Mouse (Mus musculus): ENCODE results near the gene Atoh8.
A peak's percentile ranks its signal among the peaks of the same experiment; 100 is the strongest.

The Atoh8 gene

DNA sequence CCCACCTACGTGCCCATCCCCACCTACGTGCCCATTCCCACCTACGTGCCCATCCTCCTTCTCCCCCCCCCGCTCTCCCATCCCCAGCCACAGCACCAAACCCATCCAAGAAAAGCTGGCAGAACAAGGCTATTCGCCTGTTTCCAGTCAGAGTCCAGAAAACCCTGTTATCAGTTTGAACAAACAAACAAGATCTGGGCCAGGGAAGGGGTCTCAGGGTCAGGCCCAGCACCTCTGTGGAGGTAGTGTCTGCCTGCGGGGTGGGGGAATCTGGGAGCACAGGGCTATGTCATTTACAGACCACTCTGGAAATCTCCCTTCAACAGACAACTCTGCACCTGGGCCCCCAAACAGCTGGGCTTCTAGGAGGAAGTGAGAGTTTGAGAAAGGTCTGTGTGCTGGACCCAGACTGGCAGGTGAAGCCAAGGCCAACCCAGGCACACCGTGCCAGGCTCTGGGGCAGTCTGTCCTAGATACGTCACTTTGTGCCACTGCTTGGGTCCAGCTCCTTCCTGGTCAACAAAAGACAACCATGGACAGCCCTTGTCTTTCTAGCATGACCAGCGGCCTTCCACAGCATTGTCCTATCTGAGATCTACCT, 7.6 kb downstream of the Atoh8 start:
- no peak for DNase-seq (ENCODE audit: low spot score in 2 of 2)

DNA sequence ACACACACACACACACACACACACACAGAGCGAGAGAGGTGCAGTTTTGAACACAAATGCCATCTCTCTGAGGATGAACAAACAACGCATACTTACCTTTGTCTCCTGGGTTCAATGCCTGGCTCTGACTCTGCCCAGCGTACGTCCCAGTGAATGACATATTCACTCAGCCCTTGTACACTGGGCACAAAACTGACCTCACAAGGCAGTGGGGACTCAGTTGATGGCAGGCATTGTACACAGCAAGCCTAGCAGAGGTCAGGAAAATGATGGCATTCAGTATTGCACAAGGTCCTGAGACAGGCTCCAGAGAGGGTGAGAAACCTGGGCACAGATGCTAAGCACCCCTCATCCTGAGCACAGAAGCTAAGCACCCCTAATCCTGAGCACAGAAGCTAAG, 8.4 kb downstream of the Atoh8 start:
- no peak for DNase-seq (ENCODE audit: low spot score in 2 of 2)

DNA sequence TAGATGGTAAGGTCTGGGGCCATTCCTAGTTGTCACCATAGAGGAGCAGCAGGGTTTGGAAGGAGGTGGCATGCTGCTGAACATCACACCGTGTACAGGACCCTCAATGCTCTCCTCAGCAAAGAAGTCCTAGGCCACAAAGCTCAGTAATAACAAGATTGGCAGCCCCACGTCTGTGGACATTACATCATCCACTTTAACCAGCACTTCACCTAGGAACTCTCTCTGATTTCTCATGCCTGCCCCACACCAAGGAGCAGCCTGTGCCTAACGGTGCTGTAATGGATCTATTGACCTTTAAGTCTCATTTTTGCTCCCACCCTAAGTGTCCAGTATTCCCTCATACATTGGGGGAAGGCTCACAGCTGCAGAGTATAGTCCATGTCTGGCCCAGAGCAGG, 9.7 kb downstream of the Atoh8 start:
- DNase-seq (ENCODE audit: low spot score in 2 of 2): no peak

DNA sequence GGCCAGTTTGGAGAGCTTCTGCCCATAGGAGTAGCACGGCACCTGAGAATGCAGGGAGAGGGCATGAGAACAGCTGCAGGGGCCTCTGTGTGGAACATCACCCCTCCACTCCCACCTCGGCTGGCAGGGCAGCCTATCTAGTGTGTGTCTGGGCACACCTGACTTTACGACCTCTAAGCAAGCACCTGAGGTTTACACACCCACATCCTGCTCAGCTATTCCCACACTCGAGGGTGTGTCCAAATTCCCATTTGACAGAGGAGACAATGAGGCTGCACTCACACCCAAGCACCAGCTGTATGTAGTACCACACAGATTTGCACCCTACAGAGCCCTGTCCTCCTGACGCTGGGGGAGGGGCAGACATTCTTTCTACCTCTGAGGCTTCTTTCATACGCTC, 11.5 kb downstream of the Atoh8 start:
- no peak for DNase-seq (ENCODE audit: low spot score in 2 of 2)

DNA sequence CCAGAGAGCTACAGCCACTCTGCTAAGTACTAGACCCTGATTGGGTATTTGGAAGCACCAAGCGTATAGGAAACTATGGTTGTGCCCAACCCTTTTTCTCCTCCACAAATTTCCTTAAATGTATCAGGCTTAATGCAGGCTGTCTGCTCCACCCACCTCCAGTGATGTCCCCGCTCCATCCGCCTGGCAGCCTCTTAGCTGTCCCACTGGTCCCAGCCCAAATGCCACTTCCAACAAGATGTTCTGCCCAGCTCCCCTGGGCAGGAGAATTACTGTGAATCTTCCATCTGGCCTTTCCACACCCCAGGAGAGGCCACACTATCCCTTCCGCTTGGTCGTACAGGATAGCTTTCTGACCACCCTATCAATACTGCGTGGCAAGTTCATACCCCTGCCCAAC, 12.5 kb downstream of the Atoh8 start:
- no peak for DNase-seq (ENCODE audit: low spot score in 2 of 2)

DNA sequence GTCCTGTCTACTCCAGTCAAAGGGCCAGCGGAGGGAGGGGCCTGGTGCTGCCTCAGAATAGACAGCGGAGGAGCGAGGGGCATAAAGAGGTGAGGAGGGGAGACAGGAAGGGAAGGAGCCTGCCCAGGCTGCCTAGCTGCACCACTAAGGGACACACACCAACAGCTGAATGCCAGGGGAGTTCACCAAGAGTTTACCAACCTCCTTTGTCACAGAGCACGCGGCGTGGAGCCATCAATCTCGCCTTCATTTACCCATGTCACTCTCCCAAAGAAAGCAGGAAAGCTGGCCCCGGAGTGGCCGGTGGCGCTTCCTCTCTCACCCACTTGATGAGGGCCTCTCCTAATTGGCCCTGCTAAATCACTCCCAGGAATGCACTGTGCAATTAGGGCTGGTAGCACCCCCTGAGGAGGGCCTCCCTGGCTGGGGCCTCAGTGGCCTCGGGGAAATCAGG, 13.1 kb downstream of the Atoh8 start:
- no peak for DNase-seq (ENCODE audit: low spot score in 2 of 2)

DNA sequence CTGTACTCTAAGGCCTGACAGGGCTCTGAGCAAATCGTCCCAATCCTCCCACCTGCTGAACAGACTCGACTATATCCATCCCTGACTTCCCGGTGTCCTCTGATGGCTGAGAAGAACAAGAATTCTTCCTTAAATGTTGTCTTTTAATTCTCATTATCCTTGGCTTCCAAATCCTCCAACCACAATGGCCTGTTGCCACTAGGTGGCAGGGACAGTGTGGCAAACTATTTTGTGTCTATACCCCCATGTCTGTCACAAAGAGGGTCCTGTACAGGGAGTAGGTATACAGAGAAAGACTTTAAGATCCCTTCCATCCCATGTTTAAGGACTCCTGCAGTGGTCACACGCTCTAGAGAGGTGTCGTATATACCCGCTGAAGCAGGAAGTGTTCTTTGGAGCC, 14.1 kb downstream of the Atoh8 start:
- DNase-seq (ENCODE audit: low spot score in 2 of 2): no peak

DNA sequence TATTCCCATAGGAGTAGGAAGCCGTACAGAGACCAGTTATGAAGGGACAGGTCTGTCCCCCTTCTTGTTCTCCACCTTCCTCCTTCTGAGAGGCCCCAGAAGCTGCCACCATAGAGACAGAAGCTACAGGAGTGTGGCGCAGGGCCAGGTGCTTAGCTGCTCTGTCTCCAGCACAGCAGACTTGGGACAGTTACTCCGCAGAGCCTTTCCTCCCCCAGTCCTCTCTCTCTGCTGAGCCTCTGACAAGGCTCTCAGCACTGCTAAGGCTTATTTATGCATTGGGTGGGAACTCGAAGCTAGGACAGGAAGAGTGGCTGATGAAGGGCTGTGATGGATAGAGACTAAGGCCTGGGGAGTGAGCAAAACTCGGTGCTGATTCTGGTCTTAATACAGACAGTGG, 15.8 kb downstream of the Atoh8 start:
- peak in 1 of 2 experiments; percentile 19 for DNase-seq (ENCODE audit: low spot score in 2 of 2)

DNA sequence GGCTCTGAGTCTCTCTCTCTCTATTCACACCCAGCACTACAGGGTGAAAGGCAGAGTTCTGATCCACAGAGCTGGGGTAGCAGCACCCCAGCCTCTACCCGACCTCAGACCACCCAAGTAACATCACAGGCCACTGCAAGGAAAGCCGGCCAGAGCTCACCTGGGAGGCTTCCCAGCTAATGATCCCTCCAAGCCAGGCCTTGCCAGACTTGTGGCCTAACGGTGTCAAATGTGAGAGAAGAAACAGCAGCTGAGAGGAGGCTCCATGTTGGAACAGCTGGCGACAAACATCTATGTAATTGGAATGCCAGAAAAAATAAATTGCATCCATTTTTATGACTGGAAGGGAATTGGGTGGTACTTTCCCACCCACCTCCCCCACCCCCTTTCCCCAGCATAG, 17.1 kb downstream of the Atoh8 start:
- no peak for DNase-seq (ENCODE audit: low spot score in 2 of 2)

DNA sequence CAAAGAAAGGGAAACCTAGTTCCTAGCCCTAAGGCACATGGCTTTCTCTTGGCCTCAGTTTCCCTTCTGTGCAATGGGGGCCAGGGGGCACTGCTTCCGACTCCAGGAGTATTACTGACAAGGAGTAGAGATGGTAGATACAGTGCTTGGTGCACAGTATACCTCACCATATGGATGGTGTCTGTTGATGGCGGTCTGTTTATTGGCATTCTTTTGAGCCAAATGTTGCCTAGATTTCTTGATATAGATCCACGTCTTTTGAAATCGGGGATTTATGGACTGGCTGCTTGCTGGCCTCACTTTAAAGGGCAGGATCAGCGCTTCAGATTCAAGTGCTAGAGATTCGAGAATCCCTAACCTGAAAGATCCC, 18.0 kb downstream of the Atoh8 start:
- DNase-seq (ENCODE audit: low spot score in 2 of 2): no peak

DNA sequence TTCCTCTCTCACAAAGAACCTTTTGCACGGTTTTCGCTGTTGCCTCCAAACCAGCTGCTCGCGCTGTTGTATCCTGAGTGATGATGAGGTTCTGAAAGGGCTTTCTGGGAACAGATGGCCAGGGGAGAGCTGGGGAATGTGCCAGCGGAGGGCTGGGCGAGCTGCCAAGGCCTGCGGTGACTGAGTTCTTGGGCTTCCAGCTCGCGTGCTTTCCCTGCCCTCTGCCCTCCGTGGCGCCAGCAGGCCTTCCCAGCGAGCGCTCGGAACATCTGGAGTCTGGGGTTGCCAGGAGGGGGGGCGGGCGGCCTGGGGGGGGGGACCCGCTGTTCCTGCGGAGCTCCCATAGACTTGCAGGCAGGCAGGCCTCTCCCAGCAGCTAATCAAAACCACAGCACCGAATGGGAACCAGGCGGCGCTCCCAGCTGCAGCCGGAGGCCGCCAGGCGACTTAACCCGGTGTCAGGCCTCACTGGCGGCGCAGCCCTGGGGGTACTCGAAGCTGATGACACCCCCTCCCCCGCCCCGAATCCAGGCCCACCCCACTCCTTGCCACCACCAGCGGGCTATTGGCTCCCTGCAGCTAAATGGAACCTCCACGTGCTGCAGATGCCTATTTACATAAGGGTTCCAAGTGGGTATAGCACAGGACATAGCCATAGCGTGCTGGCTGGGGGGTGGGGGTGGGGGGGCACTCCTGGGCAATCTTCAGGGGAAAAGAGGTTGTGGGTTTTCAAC, 18.5 kb downstream of the Atoh8 start:
- DNase-seq (ENCODE audit: low spot score in 2 of 2): peak; percentile 89 to 99

DNA sequence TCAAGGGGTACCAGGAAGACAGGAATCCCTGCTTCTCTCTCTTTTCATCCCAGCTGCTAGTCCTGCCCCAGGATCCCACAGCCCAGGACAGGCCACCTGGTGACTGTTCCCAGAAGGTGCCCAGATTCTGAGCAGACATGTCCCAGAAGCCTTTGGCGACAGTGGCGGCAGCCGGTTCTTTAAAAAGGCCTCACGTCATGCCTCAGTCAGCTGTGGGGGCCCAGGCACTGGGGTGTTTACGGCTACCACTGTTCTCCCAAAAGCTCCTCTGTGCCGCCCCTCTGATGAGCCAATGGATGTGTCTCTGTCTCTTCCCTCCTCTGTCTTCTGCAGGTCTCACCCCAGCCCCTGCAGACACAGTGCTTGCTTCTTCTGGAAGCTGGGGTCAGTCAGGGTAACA, 19.8 kb downstream of the Atoh8 start:
- DNase-seq (ENCODE audit: low spot score in 2 of 2): no peak

DNA sequence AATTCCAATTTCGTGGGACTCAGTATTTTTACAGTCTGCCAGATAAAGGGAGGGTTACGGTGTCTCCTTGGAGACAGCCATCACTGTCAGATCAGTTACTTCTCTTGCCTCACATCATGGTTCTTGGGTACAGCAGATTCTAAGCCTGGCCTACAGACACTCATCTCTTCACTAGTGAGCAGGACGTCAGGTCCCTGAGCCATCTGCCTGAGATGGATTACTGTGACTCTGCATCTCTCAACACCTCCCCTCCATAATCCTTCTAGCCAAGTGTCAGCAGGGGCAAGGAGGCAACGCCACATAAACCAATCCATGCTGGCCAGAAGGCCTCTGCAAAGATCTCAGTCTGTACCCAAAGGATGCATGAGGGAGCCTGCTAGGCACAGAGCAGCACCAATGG, 24.0 kb downstream of the Atoh8 start:
- DNase-seq (ENCODE audit: low spot score in 2 of 2): no peak

DNA sequence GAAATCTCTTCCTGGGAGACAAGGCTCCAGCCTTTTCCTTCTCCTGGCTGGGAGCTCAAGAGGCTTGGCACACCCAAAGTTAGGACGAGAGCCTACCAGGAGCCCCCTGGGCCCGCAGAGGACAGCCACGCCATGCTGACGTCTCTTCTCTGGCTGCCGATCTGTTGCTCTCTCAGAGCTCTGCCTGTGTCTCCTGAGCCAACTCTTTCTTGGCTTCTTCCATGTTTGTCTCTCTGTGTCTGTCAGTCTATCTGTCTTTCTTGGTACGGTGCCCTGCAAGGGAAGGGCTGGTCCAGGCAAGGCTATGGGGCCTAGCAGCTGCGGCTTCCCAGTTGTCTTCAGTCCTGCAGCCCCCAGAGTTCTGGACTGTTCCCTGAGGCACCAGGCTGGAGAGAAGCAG, 24.6 kb downstream of the Atoh8 start:
- DNase-seq (ENCODE audit: low spot score in 2 of 2): no peak

DNA sequence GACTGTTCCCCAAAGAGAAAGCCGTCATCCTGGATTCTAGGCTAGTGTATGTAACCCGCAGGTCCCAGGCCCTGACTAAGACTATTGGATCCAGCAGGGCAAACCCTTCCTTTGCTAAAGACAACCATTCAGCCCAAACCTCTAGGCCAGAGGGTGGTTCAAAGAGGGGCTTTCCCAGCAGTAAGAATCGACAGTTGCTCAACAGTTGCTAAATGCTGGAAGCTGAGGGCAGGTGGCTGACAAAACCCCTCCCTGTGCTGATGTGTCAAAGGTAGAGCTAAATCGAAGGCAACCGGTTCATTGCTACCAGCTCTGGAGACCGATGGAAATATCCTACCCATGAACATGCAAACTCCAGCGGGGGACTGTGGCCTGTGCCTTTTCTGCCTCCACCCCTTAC, 25.6 kb downstream of the Atoh8 start:
- DNase-seq (ENCODE audit: low spot score in 2 of 2): no peak

DNA sequence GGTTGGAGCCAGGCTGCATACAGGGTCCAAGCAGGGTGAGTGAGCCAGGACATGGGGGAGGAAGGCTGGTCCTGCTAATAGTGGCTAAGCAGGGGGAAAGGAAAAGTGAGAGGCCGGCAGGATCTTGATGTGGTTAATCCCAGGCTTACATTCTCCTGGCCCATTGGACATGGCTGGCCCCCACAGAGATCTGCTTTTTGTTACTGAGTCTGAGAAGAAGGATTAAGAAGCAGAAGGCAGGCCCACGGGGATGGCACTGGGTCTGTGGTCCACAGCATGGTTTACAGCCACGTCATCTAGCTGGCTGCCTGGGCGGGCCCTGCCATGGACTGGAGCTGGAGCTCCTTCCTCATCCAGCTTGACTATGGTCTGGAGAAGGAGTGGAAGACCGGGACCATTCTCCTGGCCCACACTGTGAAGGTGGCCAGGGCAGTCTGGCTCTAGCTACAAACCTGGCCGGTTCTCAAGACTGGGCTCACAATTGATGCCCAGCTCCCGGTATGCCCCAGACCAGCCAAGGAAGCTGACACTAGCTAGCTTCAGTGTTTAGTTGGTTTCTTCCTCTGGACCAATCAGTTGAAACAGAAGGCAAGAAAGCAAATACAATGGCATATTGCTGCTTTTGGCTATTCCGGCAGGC, 26.9 kb downstream of the Atoh8 start:
- DNase-seq (ENCODE audit: low spot score in 2 of 2): no peak

DNA sequence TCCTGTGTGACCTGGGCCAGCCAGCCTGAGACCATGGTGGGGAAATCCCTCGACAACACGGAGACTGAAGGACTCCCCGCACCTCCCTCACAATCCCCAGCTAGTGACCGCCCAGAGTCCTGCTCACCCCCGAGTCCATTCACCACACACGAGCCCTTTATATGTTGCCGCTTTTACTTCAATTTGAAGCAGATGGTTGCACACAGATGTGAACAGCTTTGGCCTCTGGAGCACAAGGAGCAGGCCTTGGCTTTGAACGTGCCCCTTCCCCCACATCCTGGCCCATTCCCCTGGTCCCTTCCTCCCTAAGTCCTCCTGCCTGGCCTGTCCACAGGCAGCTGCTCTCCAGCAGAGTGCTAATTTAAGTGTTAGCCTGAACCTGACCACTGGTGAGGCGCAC, 29.4 kb downstream of the Atoh8 start:
- DNase-seq (ENCODE audit: low spot score in 2 of 2): no peak

DNA sequence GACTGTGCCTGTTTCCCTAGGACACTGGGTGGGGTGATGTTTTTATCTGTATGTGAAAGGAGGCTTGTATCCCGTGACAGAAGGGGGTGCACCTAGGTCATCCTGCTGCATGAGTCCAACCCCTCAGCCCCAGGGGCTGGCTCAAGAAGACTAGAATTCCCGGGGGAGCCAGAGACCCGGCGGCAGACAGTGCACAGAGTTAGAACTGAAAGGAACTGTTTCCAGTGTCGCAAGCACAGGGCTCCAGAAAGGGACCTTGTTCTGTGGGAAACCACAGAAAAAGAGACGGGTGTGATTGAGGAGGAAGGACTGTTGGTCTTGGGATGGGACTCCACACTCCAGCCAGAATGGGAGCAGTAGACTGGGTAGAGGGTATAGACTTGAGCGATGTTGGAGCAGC, 30.5 kb downstream of the Atoh8 start:
- no peak for DNase-seq (ENCODE audit: low spot score in 2 of 2)

DNA sequence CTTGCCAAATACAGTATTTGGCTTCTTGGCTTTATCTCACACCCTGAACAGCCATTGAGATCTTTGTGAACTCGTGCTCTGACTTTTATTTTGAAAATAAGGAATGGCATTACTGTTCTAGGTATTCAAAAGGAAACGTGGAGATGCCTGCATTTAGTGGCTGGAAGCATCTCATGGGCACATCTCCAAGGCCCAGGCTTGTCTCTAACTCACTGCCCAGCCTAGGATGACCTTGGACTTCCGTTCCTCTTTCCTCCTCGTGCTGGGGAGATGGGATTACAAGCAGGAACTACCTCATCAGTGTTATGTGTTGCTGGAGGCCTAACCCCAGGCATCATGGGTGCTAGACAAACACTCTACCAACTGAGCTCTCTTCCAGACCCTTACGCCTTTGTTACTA, 32.1 kb downstream of the Atoh8 start:
- DNase-seq (ENCODE audit: low spot score in 2 of 2): no peak

DNA sequence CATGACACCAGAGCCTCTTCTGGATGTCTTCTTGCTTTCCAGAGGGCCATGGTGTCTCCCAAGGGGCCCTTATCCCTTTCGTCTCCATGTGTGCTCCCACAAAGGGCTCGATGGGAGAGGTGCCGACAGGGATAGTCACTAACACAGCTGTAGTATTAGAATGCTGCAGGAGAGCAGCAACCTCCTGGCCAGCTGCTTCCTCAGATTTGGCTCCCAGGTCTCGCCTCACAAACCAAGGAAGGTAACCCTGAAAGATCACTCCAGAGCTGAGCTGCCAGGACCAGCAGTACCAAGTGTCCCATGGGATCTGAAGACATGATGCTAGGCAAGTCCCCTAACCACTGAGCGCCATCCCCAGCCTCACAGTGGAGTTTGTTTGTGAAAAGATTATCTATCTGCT, 32.6 kb downstream of the Atoh8 start:
- no peak for DNase-seq (ENCODE audit: low spot score in 2 of 2)

DNA sequence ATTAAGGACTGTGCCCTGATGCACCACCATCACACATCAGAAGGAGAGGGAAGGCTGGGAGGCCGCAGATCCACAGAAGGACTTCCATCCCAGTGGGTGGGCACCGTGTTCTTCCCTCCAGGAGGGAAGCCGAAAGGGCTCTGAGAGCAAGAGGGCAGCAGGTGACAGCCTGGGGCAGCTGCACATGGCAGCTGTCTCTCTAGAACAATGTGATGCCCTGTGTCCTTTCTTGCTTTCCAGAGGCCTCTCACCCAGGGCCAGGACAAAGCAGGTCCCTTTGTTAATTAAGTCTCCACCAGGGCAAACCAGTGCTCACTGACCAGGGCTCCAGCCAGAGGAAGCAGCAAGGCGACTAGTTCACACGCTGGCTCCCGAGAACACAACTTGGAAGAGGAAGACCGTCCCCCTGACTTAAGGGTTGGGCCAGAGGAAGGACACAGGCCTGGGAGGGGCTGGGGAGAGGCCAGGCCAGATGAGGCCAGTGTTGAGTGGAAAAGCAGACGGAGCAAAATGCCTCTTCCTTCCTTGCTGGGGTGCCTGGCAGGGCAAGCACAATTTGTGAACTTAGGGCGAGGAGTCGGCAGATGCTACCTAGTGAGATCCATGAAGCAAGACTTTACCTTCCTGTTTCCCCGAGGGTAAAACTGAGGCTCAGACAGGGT, 34.7 kb downstream of the Atoh8 start:
- DNase-seq (ENCODE audit: low spot score in 2 of 2): no peak

DNA sequence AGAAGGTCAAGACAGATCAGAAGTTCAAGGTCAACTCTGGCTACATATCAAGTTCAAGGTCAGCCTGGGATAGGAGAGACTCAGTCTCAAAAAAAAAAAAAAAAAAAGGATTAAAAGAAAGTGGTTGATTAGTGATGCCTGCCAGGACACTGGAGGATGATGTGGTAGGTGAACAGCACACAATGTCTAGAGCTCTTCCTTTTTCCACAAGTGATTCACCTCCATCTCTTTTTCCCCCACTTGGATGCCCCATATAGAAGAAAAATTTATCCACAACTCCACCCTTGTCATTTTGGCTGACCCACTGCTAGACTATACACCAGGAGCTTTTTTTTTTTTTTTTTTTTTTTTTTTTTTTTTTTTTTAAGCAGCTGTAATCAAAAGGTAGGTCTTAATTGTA, 37.9 kb downstream of the Atoh8 start:
- DNase-seq (ENCODE audit: low spot score in 2 of 2): no peak

DNA sequence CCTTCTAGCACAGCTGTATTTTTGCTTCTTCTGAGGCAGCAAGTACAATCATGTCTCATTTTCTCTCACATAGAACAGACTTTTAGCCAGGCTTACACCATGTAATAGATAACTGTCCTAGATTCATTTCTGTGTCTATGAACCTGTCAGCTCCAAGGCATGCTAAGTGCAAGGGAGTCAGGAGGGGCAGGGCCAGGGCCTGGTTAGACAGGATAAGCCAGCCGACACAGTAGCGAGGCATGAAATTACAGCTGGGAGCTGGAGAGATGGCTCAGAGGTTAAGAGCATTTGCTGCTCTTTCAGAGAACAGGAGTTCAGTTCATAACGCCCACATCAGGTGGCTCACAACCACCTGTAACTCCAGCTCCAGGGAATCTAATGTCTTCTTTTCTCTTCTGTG, 38.7 kb downstream of the Atoh8 start:
- DNase-seq (ENCODE audit: low spot score in 2 of 2): no peak
